Mouse (Mus musculus) midbrain, embryonic 12.5 days (tissue): ENCODE results near the gene Sufu. TPM values are rescaled to one million over a fixed set of nuclear protein-coding genes. Genes with fewer than 3 reads are reported as not detected.

ENCODE experiments used
- ATAC-seq: fragments of 200-750 bp; cut with Nextera tagmentation; 2 replicates; pipeline ENCODE4 v1.8.0; 2017; ENCODE audit warnings: low read depth, moderate TSS enrichment, moderate library complexity; ENCODE audit not compliant: low FRiP score
- H3K27ac ChIP-seq: fragments of 300-500 bp; sonication (generic); replicated peaks from 2 replicates; pipeline ENCODE4 v1.5.1; 2016; ENCODE audit warnings: mild to moderate bottlenecking
- H3K27me3 ChIP-seq: fragments of 300-500 bp; sonication (generic); 2 replicates; pipeline ENCODE4 v1.6.1; 2016; ENCODE audit warnings: mild to moderate bottlenecking
- H3K36me3 ChIP-seq: fragments of 300-500 bp; sonication (generic); 2 replicates; pipeline ENCODE4 v1.6.1; 2016
- H3K4me1 ChIP-seq: fragments of 300-500 bp; sonication (generic); 2 replicates; pipeline ENCODE4 v1.6.1; 2016
- H3K4me2 ChIP-seq: fragments of 300-500 bp; sonication (generic); replicated peaks from 2 replicates; pipeline ENCODE4 v1.6.1; 2016; ENCODE audit warnings: mild to moderate bottlenecking, moderate library complexity
- H3K4me3 ChIP-seq: fragments of 300-500 bp; sonication (generic); 2 replicates; pipeline ENCODE4 v1.5.1; 2016; ENCODE audit warnings: mild to moderate bottlenecking
- H3K9ac ChIP-seq: fragments of 300-500 bp; sonication (generic); replicated peaks from 2 replicates; pipeline ENCODE4 v1.6.1; 2016; ENCODE audit warnings: mild to moderate bottlenecking, moderate library complexity
- H3K9me3 ChIP-seq: fragments of 300-500 bp; sonication (generic); 2 replicates; pipeline ENCODE4 v1.6.1; 2016; ENCODE audit warnings: mild to moderate bottlenecking
- WGBS: fragments of 180-500 bp; shearing (Covaris S2); methylation state at CpG from one replicate; pipeline ENCODE4 v1.1.7; 2016; 5-methylcytosine and 5-hydroxymethylcytosine counted together
- polyA plus RNA-seq: library from polyadenylated mRNA; unstranded; fragments of >200 nt; fragmentation: Nextera tagmentation; extraction: Ambion mirVana; gene quantifications from 2 replicates; pipeline ENCODE4 v1.2.1, GENCODE M21; 2016

Gene Sufu
- polyA plus RNA-seq, 1 experiment from 2014 or later: 43.7 TPM

DNA sequence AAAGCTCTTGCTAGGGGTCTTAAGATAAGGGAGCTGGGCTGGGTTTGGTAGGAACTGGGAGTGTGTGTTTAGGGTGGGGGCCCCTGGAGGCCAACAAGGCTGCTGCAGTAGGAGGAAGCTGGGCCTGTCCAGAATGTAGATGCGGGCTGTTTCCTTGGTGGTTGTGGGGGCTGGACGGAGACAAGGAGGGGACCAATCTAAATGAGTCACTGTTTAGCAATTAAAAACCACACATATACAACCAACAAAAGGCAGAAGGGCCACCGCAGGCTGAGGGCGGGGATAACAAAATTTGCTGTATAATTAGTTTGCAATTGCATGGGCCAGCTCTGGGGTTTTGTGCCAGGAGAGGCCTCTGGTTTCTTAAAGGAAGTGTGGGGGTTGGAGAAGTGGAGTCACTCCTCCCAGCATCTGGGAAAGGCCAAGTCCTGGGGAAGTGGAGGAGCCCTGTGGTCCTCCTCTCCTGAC, 107.4 kb downstream of the Sufu start:
- Histone ChIP-seq H3K9me3 (no peaks in the 10 kb centered on the region), H3K36me3 (peaks cover 38% of the 10 kb centered on the region), H3K27me3 (no peaks in the 10 kb centered on the region), H3K4me3 (peak overlapping the region; percentile 66), H3K4me2 (peak overlapping the region; percentile 94), H3K27ac (peak overlapping the region; percentile 100), H3K4me1 (peaks cover 53% of the 10 kb centered on the region), H3K9ac (peak overlapping the region; percentile 99)
- 1% methylated on average over 4 of the region's 4 CpGs for WGBS
- no peak for ATAC-seq

DNA sequence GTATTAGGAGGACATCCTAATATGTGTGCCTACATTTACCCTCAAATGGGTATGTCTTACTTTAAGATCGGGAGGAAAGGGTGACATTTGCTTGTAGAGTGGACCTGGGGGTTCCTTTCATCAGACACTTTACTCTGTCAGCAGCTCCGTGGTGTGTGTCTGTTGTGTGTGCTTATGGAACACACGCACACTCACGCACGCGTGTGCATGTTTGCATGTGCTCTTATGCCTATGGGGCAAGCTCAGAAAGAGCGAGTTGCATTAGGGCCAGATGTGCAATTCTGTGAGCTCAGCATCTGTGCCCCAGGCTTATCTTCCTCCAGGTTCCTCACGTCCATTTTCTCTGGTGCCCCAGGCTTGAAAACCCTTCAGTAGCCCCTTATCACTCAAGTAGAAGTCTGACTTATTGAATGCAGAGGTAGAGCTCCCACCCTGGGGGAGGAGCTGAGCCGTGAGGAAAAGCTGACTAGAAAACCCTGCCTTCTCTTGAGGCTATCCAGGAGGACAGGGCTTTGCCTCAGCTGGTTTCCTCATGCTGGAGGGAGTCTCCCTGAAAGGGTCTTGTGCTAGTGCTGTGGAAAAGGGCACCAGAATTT, 108.2 kb downstream of the Sufu start:
- ATAC-seq: no peak
- H3K36me3 ChIP-seq: peaks cover 43% of the 10 kb centered on the region
- H3K4me3 ChIP-seq: peak overlapping the region; percentile 66
- peaks cover 61% of the 10 kb centered on the region for H3K4me1 ChIP-seq
- H3K9me3 ChIP-seq: no peaks in the 10 kb centered on the region
- WGBS: 53% methylated on average over 9 of the region's 9 CpGs
- peak overlapping the region; percentile 100 for H3K27ac ChIP-seq
- peak overlapping the region; percentile 94 for H3K4me2 ChIP-seq
- no peaks in the 10 kb centered on the region for H3K27me3 ChIP-seq
- peak overlapping the region; percentile 99 for H3K9ac ChIP-seq

DNA sequence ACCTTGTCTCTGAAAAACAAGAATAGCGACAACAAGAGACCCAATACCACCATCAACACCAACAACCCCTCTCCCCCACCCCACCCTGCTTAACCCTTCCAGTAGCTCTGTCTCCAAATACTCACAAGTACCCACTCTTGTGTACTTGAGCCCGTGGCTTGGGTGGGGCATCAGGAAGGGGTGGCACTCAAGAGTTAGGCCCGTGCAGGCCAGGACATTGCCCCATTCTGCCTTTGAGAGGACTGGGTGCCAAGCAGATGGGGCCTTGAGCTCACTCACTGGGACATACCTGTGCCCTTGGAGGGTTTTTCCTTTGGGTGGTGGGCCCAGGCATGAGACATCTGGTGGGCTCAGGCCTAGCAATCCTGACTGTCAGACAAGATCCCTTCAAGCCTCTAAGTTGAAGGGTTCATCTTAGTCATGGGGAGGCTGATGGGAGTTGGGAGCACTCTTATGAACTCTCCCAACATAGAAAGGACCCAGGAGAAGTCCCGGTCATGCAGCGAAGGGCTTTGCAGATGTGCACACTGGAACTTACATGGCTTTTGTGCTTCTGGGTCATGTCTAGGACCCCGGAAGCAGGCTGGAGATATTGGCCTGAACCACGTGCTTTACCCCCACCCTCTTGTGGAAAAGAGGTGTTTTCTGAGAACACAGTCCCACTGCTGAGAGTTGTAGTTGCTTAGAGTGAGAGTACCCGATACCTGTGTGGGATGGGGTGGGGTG, 109.1 kb downstream of the Sufu start:
- peak overlapping the region; percentile 94 for H3K4me2 ChIP-seq

DNA sequence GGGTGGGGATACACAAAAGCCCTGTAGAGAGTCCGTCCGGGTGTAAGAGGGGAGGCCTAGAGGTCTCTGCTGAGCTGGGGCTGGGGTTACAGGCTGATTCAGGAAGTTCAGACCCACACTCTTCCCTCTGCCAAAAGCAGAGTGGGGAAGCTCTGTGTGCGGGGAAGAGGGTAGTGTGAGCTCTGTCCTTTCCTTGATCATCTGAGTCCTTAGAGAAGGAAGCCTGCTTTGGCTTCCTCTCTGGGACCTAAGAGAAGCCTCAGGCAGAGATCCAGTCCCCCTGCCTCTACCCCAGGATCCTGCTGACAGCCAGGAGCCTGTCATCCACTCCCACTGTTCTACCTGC, 109.6 kb downstream of the Sufu start:
- Histone ChIP-seq H3K9me3 (no peaks in the 10 kb centered on the region), H3K4me2 (peak overlapping the region; percentile 94), H3K4me3 (peak overlapping the region; percentile 66), H3K9ac (peak overlapping the region; percentile 99), H3K27me3 (no peaks in the 10 kb centered on the region), H3K27ac (peak overlapping the region; percentile 97), H3K36me3 (peaks cover 55% of the 10 kb centered on the region), H3K4me1 (peaks cover 68% of the 10 kb centered on the region)
- 37% methylated on average over 3 of the region's 3 CpGs for WGBS
- no peak for ATAC-seq

More for the DNA sequence above, 109.1 kb downstream of the Sufu start:
- Histone ChIP-seq H3K9me3 (no peaks in the 10 kb centered on the region), H3K9ac (peak overlapping the region; percentile 99), H3K27ac (peak overlapping the region; percentile 100), H3K27me3 (no peaks in the 10 kb centered on the region), H3K4me3 (peak overlapping the region; percentile 66), H3K36me3 (peaks cover 52% of the 10 kb centered on the region), H3K4me1 (peaks cover 68% of the 10 kb centered on the region)
- no peak for ATAC-seq
- WGBS: 69% methylated on average over 8 of the region's 8 CpGs

DNA sequence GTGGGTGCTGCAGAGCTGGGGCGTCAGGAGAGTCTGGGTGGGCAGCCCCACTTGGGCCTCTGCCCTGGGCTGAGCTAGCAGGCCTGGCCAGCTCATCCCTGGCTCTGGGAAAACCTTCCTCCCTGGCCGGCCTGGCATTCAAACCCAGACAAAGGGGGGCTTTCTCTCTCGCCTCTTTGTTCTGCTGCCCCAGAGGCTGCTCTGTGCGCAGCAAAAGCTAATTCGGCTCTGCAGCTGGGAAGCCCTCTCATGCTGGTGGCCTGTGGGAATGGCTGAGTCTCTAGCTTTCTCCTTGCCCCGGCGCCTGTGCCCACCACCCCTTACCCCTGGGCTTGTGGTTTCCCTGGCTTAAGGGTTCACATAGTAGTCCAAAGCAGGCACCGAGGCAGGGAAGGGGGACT, 110.5 kb downstream of the Sufu start:
- Histone ChIP-seq H3K36me3 (peaks cover 61% of the 10 kb centered on the region), H3K27me3 (no peaks in the 10 kb centered on the region), H3K9me3 (no peaks in the 10 kb centered on the region), H3K4me2 (peak overlapping the region; percentile 94), H3K27ac (peak overlapping the region; percentile 97), H3K9ac (peak overlapping the region; percentile 99), H3K4me1 (peaks cover 68% of the 10 kb centered on the region), H3K4me3 (peak overlapping the region; percentile 66)
- ATAC-seq: peak; percentile 51
- WGBS: 14% methylated on average over 8 of the region's 8 CpGs

DNA sequence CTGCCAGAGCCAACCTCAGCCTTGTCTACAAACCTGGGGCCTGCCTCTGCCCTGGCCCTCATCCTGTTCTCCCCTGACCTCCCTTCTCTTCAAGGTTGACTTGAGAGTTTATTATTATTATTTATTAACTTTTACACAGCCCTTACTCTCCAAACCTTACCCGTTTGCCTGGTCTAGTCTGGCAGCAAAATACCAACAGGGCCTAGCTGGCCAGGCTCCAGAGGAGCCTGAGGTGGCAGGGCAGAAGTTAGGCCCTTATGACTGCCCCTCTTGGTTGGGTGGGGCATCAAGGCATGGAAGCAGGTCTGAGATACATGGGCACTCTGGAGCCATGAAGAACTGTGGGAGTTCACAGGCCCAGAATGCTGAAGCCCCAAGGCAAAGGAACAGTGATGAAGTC, 111.1 kb downstream of the Sufu start:
- Histone ChIP-seq H3K27ac (peak overlapping the region; percentile 97), H3K9ac (peak overlapping the region; percentile 99), H3K36me3 (peaks cover 68% of the 10 kb centered on the region), H3K4me1 (peaks cover 68% of the 10 kb centered on the region), H3K4me3 (peak overlapping the region; percentile 66), H3K27me3 (no peaks in the 10 kb centered on the region), H3K4me2 (peak overlapping the region; percentile 94), H3K9me3 (no peaks in the 10 kb centered on the region)
- no peak for ATAC-seq
- 69% methylated on average over 1 of the region's 1 CpGs for WGBS

DNA sequence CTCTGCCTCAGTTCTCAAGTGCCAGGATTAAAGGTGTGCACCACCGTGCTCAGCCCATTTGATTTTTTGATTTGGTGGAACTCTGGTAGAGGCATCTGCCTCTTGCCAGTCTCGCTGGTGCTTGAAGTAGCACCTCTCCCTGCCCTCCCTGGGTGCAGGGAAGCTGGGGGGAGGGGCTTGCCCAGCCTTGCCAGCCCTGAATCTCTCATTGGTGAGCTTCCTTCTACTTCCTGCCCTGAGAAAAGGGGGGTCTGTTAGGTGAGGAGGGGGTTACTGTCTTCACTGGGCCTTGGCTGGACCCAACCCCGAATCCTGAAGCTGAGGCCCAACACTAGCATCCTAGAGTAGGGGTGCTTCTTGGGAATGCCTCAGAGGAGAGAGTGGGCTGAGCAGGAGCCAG, 112.0 kb downstream of the Sufu start:
- ATAC-seq: no peak
- WGBS: 84% methylated on average over 3 of the region's 3 CpGs
- peak overlapping the region; percentile 94; the same call in 1 of the 2 replicates for H3K4me2 ChIP-seq
- H3K4me3 ChIP-seq: no peak overlapping the region
- H3K27ac ChIP-seq: 0 out of 2 replicates have a peak overlapping the region, but pooled peaks have one; percentile 97
- peak overlapping the region; percentile 39 for H3K9ac ChIP-seq
- H3K36me3 ChIP-seq: peaks cover 77% of the 10 kb centered on the region
- no peaks in the 10 kb centered on the region for H3K27me3 ChIP-seq
- peaks cover 68% of the 10 kb centered on the region for H3K4me1 ChIP-seq
- no peaks in the 10 kb centered on the region for H3K9me3 ChIP-seq

DNA sequence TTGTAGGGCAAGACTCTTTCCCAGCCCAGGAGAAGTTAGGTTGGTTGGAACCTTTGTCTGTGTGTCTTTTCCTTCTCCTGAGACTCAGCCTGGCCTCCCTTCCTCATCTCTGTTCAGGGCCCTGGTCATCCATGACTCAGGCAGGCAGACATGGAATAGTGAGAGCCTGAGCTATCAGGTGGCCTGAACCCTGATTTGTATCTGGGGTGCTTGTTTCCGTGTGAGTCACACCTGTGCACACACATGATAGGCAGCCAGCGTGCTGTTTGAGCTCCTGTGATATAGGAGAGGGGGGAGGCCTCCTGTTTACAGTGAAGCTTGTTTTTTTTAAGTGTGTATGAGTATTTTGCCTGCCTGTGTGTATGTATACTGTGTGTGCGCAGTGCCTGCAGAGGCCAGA, 112.5 kb downstream of the Sufu start:
- H3K27ac ChIP-seq: 0 out of 2 replicates have a peak overlapping the region, but pooled peaks have one; percentile 6

DNA sequence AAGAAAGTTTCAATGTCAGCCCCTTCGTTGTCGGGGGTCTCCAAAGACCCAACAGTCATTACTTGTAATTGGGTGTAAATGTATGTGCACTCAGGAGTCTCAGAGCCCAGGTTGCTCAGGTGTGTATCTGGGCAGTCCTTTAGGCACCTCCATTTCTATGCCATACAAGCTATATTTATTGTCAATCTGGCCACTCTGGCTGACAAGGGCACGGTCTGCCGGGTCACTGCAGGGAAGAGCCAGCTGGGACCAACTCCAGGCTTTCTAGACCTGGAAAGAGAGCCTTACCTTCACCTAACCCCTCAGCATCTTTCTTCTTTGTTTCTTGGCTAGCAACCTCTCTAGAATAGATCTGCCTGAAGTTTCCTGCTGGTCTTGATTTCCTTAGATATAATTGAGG, 113.0 kb downstream of the Sufu start:
- no peak overlapping the region for H3K9ac ChIP-seq
- no peaks in the 10 kb centered on the region for H3K27me3 ChIP-seq
- no peaks in the 10 kb centered on the region for H3K9me3 ChIP-seq
- no peak overlapping the region for H3K27ac ChIP-seq
- no peak overlapping the region for H3K4me3 ChIP-seq
- no peak overlapping the region for H3K4me2 ChIP-seq
- no peak for ATAC-seq
- 89% methylated on average over 4 of the region's 4 CpGs for WGBS
- H3K36me3 ChIP-seq: peaks cover 87% of the 10 kb centered on the region
- peaks cover 59% of the 10 kb centered on the region for H3K4me1 ChIP-seq

More for the DNA sequence above, 112.5 kb downstream of the Sufu start:
- Histone ChIP-seq H3K9me3 (no peaks in the 10 kb centered on the region), H3K4me2 (no peak overlapping the region), H3K4me3 (no peak overlapping the region), H3K4me1 (peaks cover 64% of the 10 kb centered on the region), H3K36me3 (peaks cover 82% of the 10 kb centered on the region), H3K9ac (peak overlapping the region; percentile 39), H3K27me3 (no peaks in the 10 kb centered on the region)
- 90% methylated on average over 3 of the region's 3 CpGs for WGBS
- ATAC-seq: no peak

DNA sequence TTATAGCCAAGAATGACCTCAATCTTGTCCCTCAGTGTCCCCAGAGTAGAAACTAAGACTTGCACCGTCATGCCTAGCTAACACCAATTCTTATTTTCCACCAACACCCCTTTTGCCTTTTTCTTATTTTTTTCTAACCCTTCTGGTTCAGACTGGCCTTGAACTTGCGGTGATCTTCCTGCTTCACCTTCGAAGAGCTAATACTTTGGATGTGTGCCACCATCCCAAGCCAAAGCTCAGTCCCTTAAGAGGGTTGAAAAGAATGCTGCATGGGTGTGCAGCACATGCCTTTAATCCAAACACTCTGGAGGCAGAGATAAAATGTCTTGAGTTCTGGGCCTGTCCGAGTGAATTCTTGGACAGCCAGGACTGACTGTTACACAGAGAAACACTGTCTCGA, 113.7 kb downstream of the Sufu start:
- Histone ChIP-seq H3K4me1 (peaks cover 52% of the 10 kb centered on the region), H3K27me3 (no peaks in the 10 kb centered on the region), H3K4me3 (no peak overlapping the region), H3K36me3 (peaks cover 89% of the 10 kb centered on the region), H3K9me3 (no peaks in the 10 kb centered on the region), H3K27ac (no peak overlapping the region), H3K4me2 (no peak overlapping the region), H3K9ac (no peak overlapping the region)
- no peak for ATAC-seq
- 84% methylated on average over 5 of the region's 5 CpGs for WGBS

DNA sequence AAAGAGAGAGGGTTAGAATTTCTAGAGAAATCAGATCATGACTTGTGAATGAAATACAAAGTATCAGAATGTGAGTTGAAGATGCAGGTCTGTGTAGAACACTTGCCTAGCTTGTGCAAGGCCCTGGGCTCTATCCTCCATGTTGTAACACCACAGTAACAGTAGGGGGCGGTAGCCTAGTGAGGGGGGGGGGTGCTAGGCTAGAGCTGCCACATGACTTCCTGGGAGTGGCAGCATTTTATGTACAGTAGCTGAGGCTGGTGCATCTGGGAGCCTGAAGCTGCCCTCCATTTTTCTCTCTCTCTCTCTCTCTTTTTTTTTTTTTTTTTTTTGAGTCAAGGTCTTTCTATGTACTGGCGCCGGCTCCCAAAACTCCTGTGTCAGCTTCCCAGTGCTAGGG, 114.1 kb downstream of the Sufu start:
- 83% methylated on average over 3 of the region's 3 CpGs for WGBS
- H3K9ac ChIP-seq: no peak overlapping the region
- no peak for ATAC-seq
- H3K36me3 ChIP-seq: peaks cover 89% of the 10 kb centered on the region
- no peak overlapping the region for H3K27ac ChIP-seq
- peaks cover 48% of the 10 kb centered on the region for H3K4me1 ChIP-seq
- no peak overlapping the region for H3K4me3 ChIP-seq
- H3K4me2 ChIP-seq: no peak overlapping the region
- no peaks in the 10 kb centered on the region for H3K27me3 ChIP-seq
- no peaks in the 10 kb centered on the region for H3K9me3 ChIP-seq

DNA sequence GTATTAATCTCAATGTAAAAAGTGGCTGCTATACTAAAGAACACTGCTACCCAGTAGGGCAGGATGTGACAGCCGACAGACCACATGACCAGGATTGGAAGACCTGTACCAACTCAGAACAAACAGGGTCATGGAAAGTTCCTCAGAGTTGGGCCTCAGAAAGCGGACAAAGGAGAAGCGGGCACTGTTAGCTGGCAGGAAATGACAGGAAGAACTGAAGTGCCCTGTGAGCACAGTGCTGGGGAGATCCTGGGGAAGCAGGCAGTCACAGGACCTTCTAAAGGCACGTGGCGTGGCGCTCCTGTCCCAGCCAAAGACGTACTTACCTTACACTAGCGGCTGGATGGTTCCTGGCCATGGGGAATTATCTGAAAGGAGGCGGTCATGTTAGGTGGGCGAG, 114.6 kb downstream of the Sufu start:
- peaks cover 43% of the 10 kb centered on the region for H3K4me1 ChIP-seq
- ATAC-seq: no peak
- H3K36me3 ChIP-seq: peaks cover 87% of the 10 kb centered on the region
- no peak overlapping the region for H3K4me2 ChIP-seq
- no peak overlapping the region for H3K4me3 ChIP-seq
- no peak overlapping the region for H3K27ac ChIP-seq
- H3K9ac ChIP-seq: no peak overlapping the region
- no peaks in the 10 kb centered on the region for H3K9me3 ChIP-seq
- 87% methylated on average over 10 of the region's 10 CpGs for WGBS
- no peaks in the 10 kb centered on the region for H3K27me3 ChIP-seq
